Mouse (Mus musculus): ENCODE results near the gene Dusp1. TPM values are rescaled to one million over a fixed set of nuclear protein-coding genes. Genes with fewer than 3 reads are reported as not detected.
A peak's percentile ranks its signal among the peaks of the same experiment; 100 is the strongest.

Dusp1 gene
- 29.6 and 31.2 TPM in 2 replicates for polyA plus RNA-seq (2015; fragmentation: Nextera tagmentation; extraction: Ambion mirVana)

GRCm38 (mm10) chr17:26561651-26562181, at the start of gene Dusp1:
Gene Dusp1 (minus strand): TSS chr17:26562128.
- ATAC-seq (ENCODE audit: insufficient read depth), result peak; percentile 34; the same call in 1 of the 2 replicates
- H3K4me2 ChIP-seq, result peak within 1 kb of the TSS; percentile 91
- peaks cover 50% of the 10 kb centered on the region for H3K4me1 ChIP-seq (replicated peaks)
- peaks cover 2% of the 10 kb centered on the region; the same call in 1 of the 2 replicates for H3K27me3 ChIP-seq
- WGBS (ENCODE audit: insufficient replicate concordance), result 2% methylated on average over 25 of the region's 25 CpGs
- 0 out of 2 replicates have a peak, but pooled peaks cover 7% of the 10 kb centered on the region for H3K36me3 ChIP-seq (replicated peaks)
- H3K27ac ChIP-seq (replicated peaks), result peak within 1 kb of the TSS; percentile 62
- H3K9me3 ChIP-seq (replicated peaks), result no peaks in the 10 kb centered on the region
- peak within 1 kb of the TSS; percentile 65 for H3K4me3 ChIP-seq (replicated peaks)
- H3K9ac ChIP-seq, result peak within 1 kb of the TSS; percentile 61

- Histone ChIP-seq H3K9me3 (replicated peaks) (no peaks in the 10 kb centered on the region), H3K4me2 (no peak overlapping the region), H3K27ac (replicated peaks) (no peak overlapping the region), H3K27me3 (no peaks in the 10 kb centered on the region), H3K4me3 (replicated peaks) (no peak overlapping the region), H3K9ac (no peak overlapping the region), H3K36me3 (replicated peaks) (peaks cover 8% of the 10 kb centered on the region; the same call in 1 of the 2 replicates), H3K4me1 (replicated peaks) (no peaks in the 10 kb centered on the region)
- ATAC-seq (ENCODE audit: insufficient read depth), result no peak
- WGBS (ENCODE audit: insufficient replicate concordance), result 74% methylated on average over 7 of the region's 7 CpGs
These were observed 49.4 kb upstream of the Dusp1 start for GRCm38 (mm10) chr17:26611328-26611727.

GRCm38 (mm10) chr17:26609820-26610219, 47.9 kb upstream of the Dusp1 start:
- no peaks in the 10 kb centered on the region for H3K9me3 ChIP-seq (replicated peaks)
- 68% methylated on average over 8 of the region's 8 CpGs for WGBS (ENCODE audit: insufficient replicate concordance)
- no peak overlapping the region for H3K9ac ChIP-seq
- 0 out of 2 replicates have a peak, but pooled peaks cover 3% of the 10 kb centered on the region for H3K4me1 ChIP-seq (replicated peaks)
- H3K36me3 ChIP-seq (replicated peaks), result peaks cover 8% of the 10 kb centered on the region; the same call in 1 of the 2 replicates
- no peaks in the 10 kb centered on the region for H3K27me3 ChIP-seq
- no peak overlapping the region for H3K4me3 ChIP-seq (replicated peaks)
- no peak overlapping the region for H3K4me2 ChIP-seq
- ATAC-seq (ENCODE audit: insufficient read depth), result no peak
- no peak overlapping the region for H3K27ac ChIP-seq (replicated peaks)

GRCm38 (mm10) chr17:26608877-26609276, 46.9 kb upstream of the Dusp1 start:
- H3K36me3 ChIP-seq (replicated peaks), result peaks cover 5% of the 10 kb centered on the region; the same call in 1 of the 2 replicates
- no peaks in the 10 kb centered on the region for H3K27me3 ChIP-seq
- no peak overlapping the region for H3K27ac ChIP-seq (replicated peaks)
- no peaks in the 10 kb centered on the region for H3K9me3 ChIP-seq (replicated peaks)
- H3K4me1 ChIP-seq (replicated peaks), result 0 out of 2 replicates have a peak, but pooled peaks cover 3% of the 10 kb centered on the region
- no peak overlapping the region for H3K4me2 ChIP-seq
- no peak overlapping the region for H3K4me3 ChIP-seq (replicated peaks)
- no peak for ATAC-seq (ENCODE audit: insufficient read depth)
- no peak overlapping the region for H3K9ac ChIP-seq
- 86% methylated on average over 8 of the region's 8 CpGs for WGBS (ENCODE audit: insufficient replicate concordance)

- no peak for ATAC-seq (ENCODE audit: insufficient read depth)
- Histone ChIP-seq H3K9ac (no peak overlapping the region), H3K4me1 (replicated peaks) (peaks cover 3% of the 10 kb centered on the region; the same call in 1 of the 2 replicates), H3K27ac (replicated peaks) (no peak overlapping the region), H3K4me2 (no peak overlapping the region), H3K27me3 (no peaks in the 10 kb centered on the region), H3K9me3 (replicated peaks) (no peaks in the 10 kb centered on the region), H3K4me3 (replicated peaks) (no peak overlapping the region), H3K36me3 (replicated peaks) (peaks cover 4% of the 10 kb centered on the region; the same call in 1 of the 2 replicates)
- WGBS (ENCODE audit: insufficient replicate concordance), result 64% methylated on average over 3 of the region's 3 CpGs
These were observed 46.4 kb upstream of the Dusp1 start for GRCm38 (mm10) chr17:26608348-26608747.

GRCm38 (mm10) chr17:26606516-26606915, 44.6 kb upstream of the Dusp1 start:
- ATAC-seq (ENCODE audit: insufficient read depth), result no peak
- peaks cover 4% of the 10 kb centered on the region; the same call in 1 of the 2 replicates for H3K36me3 ChIP-seq (replicated peaks)
- WGBS (ENCODE audit: insufficient replicate concordance), result 64% methylated on average over 2 of the region's 2 CpGs
- no peak overlapping the region for H3K27ac ChIP-seq (replicated peaks)
- H3K9ac ChIP-seq, result no peak overlapping the region
- peaks cover 21% of the 10 kb centered on the region for H3K4me1 ChIP-seq (replicated peaks)
- no peak overlapping the region for H3K4me2 ChIP-seq
- H3K27me3 ChIP-seq, result no peaks in the 10 kb centered on the region
- no peak overlapping the region for H3K4me3 ChIP-seq (replicated peaks)
- no peaks in the 10 kb centered on the region for H3K9me3 ChIP-seq (replicated peaks)

- peaks cover 29% of the 10 kb centered on the region for H3K4me1 ChIP-seq (replicated peaks)
- no peak for ATAC-seq (ENCODE audit: insufficient read depth)
- H3K27ac ChIP-seq (replicated peaks), result 0 out of 2 replicates have a peak overlapping the region, but pooled peaks have one; percentile 10
- 50% methylated on average over 4 of the region's 4 CpGs for WGBS (ENCODE audit: insufficient replicate concordance)
- H3K4me2 ChIP-seq, result no peak overlapping the region
- peaks cover 4% of the 10 kb centered on the region; the same call in 1 of the 2 replicates for H3K36me3 ChIP-seq (replicated peaks)
- no peak overlapping the region for H3K9ac ChIP-seq
- H3K27me3 ChIP-seq, result no peaks in the 10 kb centered on the region
- H3K9me3 ChIP-seq (replicated peaks), result no peaks in the 10 kb centered on the region
- no peak overlapping the region for H3K4me3 ChIP-seq (replicated peaks)
These were observed 43.7 kb upstream of the Dusp1 start for GRCm38 (mm10) chr17:26605636-26606035.

- Histone ChIP-seq H3K4me2 (no peak overlapping the region), H3K9me3 (replicated peaks) (no peaks in the 10 kb centered on the region), H3K27me3 (no peaks in the 10 kb centered on the region), H3K27ac (replicated peaks) (peak overlapping the region; percentile 56), H3K9ac (no peak overlapping the region), H3K4me1 (replicated peaks) (peaks cover 32% of the 10 kb centered on the region), H3K36me3 (replicated peaks) (no peaks in the 10 kb centered on the region), H3K4me3 (replicated peaks) (no peak overlapping the region)
- 77% methylated on average over 8 of the region's 8 CpGs for WGBS (ENCODE audit: insufficient replicate concordance)
- no peak for ATAC-seq (ENCODE audit: insufficient read depth)
These were observed 41.4 kb upstream of the Dusp1 start for GRCm38 (mm10) chr17:26603311-26603710.

- WGBS (ENCODE audit: insufficient replicate concordance), result 77% methylated on average over 12 of the region's 12 CpGs
- no peak overlapping the region for H3K4me3 ChIP-seq (replicated peaks)
- ATAC-seq (ENCODE audit: insufficient read depth), result peak; percentile 52
- no peaks in the 10 kb centered on the region for H3K27me3 ChIP-seq
- peak overlapping the region; percentile 56 for H3K27ac ChIP-seq (replicated peaks)
- H3K9ac ChIP-seq, result no peak overlapping the region
- no peaks in the 10 kb centered on the region for H3K36me3 ChIP-seq (replicated peaks)
- H3K9me3 ChIP-seq (replicated peaks), result no peaks in the 10 kb centered on the region
- H3K4me1 ChIP-seq (replicated peaks), result peaks cover 33% of the 10 kb centered on the region
- H3K4me2 ChIP-seq, result no peak overlapping the region
These were observed 40.5 kb upstream of the Dusp1 start for GRCm38 (mm10) chr17:26602371-26602885.

- 60% methylated on average over 6 of the region's 6 CpGs for WGBS (ENCODE audit: insufficient replicate concordance)
- H3K9ac ChIP-seq, result no peak overlapping the region
- H3K9me3 ChIP-seq (replicated peaks), result no peaks in the 10 kb centered on the region
- peak overlapping the region; percentile 56 for H3K27ac ChIP-seq (replicated peaks)
- no peak overlapping the region for H3K4me2 ChIP-seq
- H3K4me1 ChIP-seq (replicated peaks), result peaks cover 38% of the 10 kb centered on the region
- H3K36me3 ChIP-seq (replicated peaks), result no peaks in the 10 kb centered on the region
- peak; percentile 55 for ATAC-seq (ENCODE audit: insufficient read depth)
- no peaks in the 10 kb centered on the region for H3K27me3 ChIP-seq
- no peak overlapping the region for H3K4me3 ChIP-seq (replicated peaks)
These were observed 40.0 kb upstream of the Dusp1 start for GRCm38 (mm10) chr17:26601926-26602325.

- Histone ChIP-seq H3K9ac (no peak overlapping the region), H3K27me3 (no peaks in the 10 kb centered on the region), H3K36me3 (replicated peaks) (no peaks in the 10 kb centered on the region), H3K27ac (replicated peaks) (peak overlapping the region; percentile 56), H3K4me1 (replicated peaks) (peaks cover 42% of the 10 kb centered on the region), H3K4me3 (replicated peaks) (no peak overlapping the region), H3K4me2 (0 out of 2 replicates have a peak overlapping the region, but pooled peaks have one; percentile 21), H3K9me3 (replicated peaks) (no peaks in the 10 kb centered on the region)
- no peak for ATAC-seq (ENCODE audit: insufficient read depth)
- WGBS (ENCODE audit: insufficient replicate concordance), result 64% methylated on average over 6 of the region's 6 CpGs
These were observed 39.6 kb upstream of the Dusp1 start for GRCm38 (mm10) chr17:26601514-26601913.
